Mouse (Mus musculus): ENCODE results near the gene Gm4707.
"Not testable (repeated sequence)": the region's sequence is repeated elsewhere in the genome, so short reads cannot be mapped to it uniquely, and the experiment has no call there.

Gene Gm4707

DNA sequence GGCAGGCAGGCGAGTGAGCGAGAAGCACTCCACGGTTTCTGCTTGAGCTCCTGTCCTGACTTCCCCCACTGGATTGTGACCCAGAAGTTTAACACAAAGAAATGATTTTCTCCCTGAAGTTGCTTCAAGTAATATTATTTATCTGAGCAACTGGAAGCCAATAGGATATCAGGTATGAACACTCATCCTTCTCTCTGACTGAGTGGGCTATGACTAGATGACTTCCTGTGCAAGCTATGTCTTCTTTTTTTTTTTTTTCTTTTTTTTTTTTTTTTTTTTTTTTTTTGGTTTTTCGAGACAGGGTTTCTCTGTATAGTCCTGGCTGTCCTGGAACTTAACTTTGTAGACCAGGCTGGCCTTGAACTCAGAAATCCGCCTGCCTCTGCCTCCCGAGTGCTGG lies 2.4 kb downstream of the Gm4707 start:
- in situ Hi-C loops (cut with MboI; ENCODE audit: low pct_unique_long_range_greater_than_20kb in 1 of 2, low sequenced_read_pairs in 2 of 2, unreplicated experiment in 1 of 2), result not testable (repeated sequence)

DNA sequence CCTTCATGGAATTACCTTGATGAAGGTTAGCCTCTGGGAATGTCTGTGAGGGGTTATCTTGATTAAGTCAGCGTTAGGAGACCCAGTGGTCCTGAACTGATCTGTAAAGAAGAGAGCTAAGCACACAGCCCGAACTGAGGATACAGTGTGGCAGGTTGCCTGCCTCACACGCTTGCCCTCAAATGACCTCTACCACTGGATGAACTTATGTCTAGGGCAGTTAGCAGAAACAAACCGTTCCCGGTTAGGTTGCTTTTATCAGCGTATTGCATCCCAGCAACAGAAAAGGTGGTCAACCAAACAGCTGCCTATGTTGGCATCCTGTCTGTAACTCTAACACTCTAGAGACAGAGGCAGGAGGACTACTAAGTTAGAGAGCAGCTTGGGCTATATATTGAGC lies 14.5 kb downstream of the Gm4707 start:
- in situ Hi-C loops (cut with MboI; ENCODE audit: low pct_unique_long_range_greater_than_20kb in 1 of 2, low sequenced_read_pairs in 2 of 2, unreplicated experiment in 1 of 2), result no loop called here

DNA sequence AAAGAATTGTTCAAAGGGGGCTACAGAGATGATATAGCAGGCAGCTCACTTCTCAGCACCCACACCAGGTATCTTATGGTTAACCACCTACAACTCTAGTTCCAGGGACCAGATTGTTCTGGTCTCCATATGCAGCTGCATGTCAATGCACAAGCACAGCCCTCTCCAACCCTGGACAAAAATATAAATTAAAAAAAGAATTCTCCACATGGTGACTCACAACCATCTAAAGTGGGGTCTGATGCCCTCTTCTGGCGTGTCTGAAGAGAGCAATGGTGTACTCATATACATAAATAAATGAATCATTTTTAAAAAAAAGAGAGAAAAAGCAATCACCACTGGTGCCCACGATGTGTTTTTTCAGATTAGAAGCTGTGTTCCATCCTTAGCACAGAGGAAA lies 15.0 kb downstream of the Gm4707 start:
- in situ Hi-C loops (cut with MboI; ENCODE audit: low pct_unique_long_range_greater_than_20kb in 1 of 2, low sequenced_read_pairs in 2 of 2, unreplicated experiment in 1 of 2), result no loop called here

DNA sequence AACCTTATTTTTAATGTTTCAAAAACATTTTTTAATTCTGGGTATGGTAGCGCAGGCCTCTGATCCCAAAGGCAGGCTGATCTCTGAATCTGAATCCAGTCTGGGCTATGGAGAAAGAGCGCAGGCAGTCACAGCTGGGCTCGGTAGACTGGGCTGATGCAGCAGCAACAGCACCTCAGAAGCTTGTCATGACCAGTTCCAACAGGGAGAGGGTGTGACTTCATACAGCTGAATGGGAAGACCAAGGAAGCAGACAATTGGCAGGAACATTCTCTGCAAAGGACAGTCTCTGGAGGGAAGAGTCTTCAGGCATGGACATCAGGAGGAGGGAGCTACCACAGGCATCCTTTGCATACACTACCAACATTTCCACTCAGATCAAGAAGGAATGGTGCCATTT lies 15.6 kb downstream of the Gm4707 start:
- in situ Hi-C loops (cut with MboI; ENCODE audit: low pct_unique_long_range_greater_than_20kb in 1 of 2, low sequenced_read_pairs in 2 of 2, unreplicated experiment in 1 of 2), result no loop called here

DNA sequence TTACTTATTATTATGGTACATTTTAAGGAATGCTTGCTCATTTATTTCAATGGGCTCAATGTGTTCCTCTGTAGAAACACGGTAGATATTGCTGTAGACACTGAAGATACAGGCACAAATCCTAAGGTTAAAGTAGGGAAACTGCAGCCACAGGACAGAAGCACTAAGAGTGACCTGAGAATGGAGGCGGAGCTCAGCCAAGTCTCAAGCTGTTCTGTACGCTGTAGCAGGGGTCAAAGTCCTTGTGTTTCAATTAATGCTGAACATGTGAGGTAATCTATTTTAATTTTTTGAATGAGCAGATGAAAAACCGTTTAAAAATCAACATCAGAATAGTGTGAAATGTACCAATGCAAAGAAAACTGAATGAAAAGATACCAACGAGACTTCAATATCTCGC lies 16.4 kb downstream of the Gm4707 start:
- in situ Hi-C loops (cut with MboI; ENCODE audit: low pct_unique_long_range_greater_than_20kb in 1 of 2, low sequenced_read_pairs in 2 of 2, unreplicated experiment in 1 of 2), result no loop called here

DNA sequence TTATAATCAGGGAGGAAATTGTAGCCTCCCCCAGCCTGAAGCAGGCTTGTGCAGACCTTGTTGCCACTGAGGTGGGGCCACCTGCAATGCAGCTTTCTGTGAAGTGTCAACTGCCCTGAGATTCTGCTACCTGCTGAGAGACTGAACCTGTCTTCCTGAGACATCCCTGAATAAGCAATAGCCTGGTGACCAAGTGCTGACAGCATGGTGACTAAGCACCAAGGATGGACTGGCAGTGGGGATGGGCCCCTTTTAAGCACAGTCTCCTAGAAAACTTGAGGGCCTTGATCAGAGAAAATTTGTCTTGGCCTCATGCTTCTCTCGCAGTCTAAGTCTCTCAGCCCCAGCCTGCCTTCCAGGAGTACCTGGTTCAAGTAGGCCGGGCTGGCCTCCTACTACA lies 37.2 kb downstream of the Gm4707 start:
- in situ Hi-C loops (cut with MboI; ENCODE audit: low pct_unique_long_range_greater_than_20kb in 1 of 2, low sequenced_read_pairs in 2 of 2, unreplicated experiment in 1 of 2), result not testable (repeated sequence)

DNA sequence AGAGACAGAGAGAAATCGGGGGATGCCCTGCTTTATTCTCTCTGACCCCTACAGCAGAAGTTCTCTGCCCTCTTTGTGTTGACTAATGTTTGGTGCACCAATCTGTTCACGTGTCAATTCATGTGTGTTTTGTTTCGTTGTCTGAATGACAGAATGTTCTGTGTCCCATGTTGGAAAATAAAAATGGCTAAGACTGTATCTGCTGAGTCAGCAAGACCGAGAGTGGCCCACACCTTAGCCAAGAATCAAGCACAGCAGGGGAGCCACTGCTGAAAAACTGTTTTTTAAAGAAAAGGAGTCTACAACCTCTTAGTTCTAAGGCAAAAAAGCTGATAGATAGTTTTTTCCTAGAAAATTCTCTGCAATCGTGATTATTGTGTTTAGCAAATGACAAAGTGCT lies 40.3 kb downstream of the Gm4707 start:
- in situ Hi-C loops (cut with MboI; ENCODE audit: low pct_unique_long_range_greater_than_20kb in 1 of 2, low sequenced_read_pairs in 2 of 2, unreplicated experiment in 1 of 2), result not testable (repeated sequence)

DNA sequence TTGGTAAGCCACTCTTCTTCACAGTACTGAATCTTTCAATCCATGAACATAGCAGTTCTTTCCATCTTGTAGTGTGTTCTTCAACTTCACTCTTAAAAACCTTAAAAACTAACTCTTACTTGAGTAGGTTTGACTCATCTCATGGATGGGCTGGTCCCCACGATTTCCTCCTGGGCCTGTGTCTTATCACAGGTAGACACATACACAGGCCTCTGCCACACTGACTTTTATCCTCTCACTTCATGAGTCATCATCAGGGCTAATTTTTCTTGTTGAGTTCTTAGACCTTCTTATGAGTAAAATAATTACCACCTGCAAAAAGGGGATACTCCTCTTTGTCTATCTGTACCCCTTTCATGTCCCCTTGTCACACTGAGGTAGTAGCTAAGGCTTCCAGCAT lies 42.7 kb downstream of the Gm4707 start:
- in situ Hi-C loops (cut with MboI; ENCODE audit: low pct_unique_long_range_greater_than_20kb in 1 of 2, low sequenced_read_pairs in 2 of 2, unreplicated experiment in 1 of 2), result no loop called here

Measured in mouse embryonic stem cell (cell line).